Mouse (Mus musculus) hindbrain, embryonic 14.5 days (tissue): ENCODE measurements around the gene Kcnj14. TPM values are rescaled to one million over a fixed set of nuclear protein-coding genes. Genes with fewer than 3 reads are reported as not detected.

Experiments
- ATAC-seq: fragments of 200-750 bp; cut with Nextera tagmentation; 2 replicates; pipeline ENCODE4 v1.8.0; 2017; ENCODE audit warnings: moderate number of reproducible peaks, mild to moderate bottlenecking, moderate TSS enrichment, moderate library complexity; ENCODE audit not compliant: low FRiP score
- DNase-seq: peaks from one replicate; pipeline ENCODE4 v3.0.0-alpha.2; 2015; ENCODE audit warnings: low spot score
- H3K27ac ChIP-seq: fragments of 300-500 bp; sonication (generic); 2 replicates; pipeline ENCODE4 v1.5.1; 2014; ENCODE audit warnings: mild to moderate bottlenecking, moderate library complexity
- H3K27me3 ChIP-seq: fragments of 300-500 bp; sonication (generic); 2 replicates; pipeline ENCODE4 v1.6.1; 2014; ENCODE audit warnings: mild to moderate bottlenecking, low read length, mixed read lengths; ENCODE audit not compliant: control insufficient read depth, insufficient read depth
- H3K36me3 ChIP-seq: fragments of 300-500 bp; sonication (generic); replicated peaks from 2 replicates; pipeline ENCODE4 v1.6.1; 2014; ENCODE audit not compliant: control insufficient read depth, insufficient read depth
- H3K4me1 ChIP-seq: fragments of 300-500 bp; sonication (generic); replicated peaks from 2 replicates; pipeline ENCODE4 v1.6.1; 2014; ENCODE audit warnings: antibody characterized with exemption, low read length, mixed read lengths; ENCODE audit not compliant: control insufficient read depth, insufficient read depth
- H3K4me2 ChIP-seq: fragments of 300-500 bp; sonication (generic); replicated peaks from 2 replicates; pipeline ENCODE4 v1.6.1; 2014; ENCODE audit warnings: mild to moderate bottlenecking, moderate library complexity
- H3K4me3 ChIP-seq: fragments of 300-500 bp; sonication (generic); replicated peaks from 2 replicates; pipeline ENCODE4 v1.5.1; 2014; ENCODE audit warnings: mild to moderate bottlenecking, low read length
- H3K9ac ChIP-seq: fragments of 300-500 bp; sonication (generic); 2 replicates; pipeline ENCODE4 v1.6.1; 2014
- H3K9me3 ChIP-seq: fragments of 300-500 bp; sonication (generic); 2 replicates; pipeline ENCODE4 v1.6.1; 2016; ENCODE audit warnings: low read length; ENCODE audit not compliant: control insufficient read depth
- WGBS: fragments of 180-500 bp; shearing (Covaris S2); extraction: QIAGEN DNeasy Blood & Tissue Kit; methylation state at CpG from one replicate; pipeline ENCODE4 v1.1.7; 2014; 5-methylcytosine and 5-hydroxymethylcytosine counted together
- polyA plus RNA-seq: library from polyadenylated mRNA; unstranded; fragments of >200 nt; fragmentation: Nextera tagmentation; extraction: Ambion mirVana; gene quantifications from 2 replicates; pipeline ENCODE4 v1.2.1, GENCODE M21; 2014

Gene Kcnj14
- polyA plus RNA-seq, 1 experiment from 2014 or later = 1.3 TPM

GRCm38 (mm10) chr7:45814841-45815240 is 9.7 kb downstream of the Kcnj14 start:
- Histone ChIP-seq H3K27me3 (no peaks in the 10 kb centered on the region), H3K4me1 (peaks cover 21% of the 10 kb centered on the region), H3K9ac (0 out of 2 replicates have a peak overlapping the region, but pooled peaks have one; percentile 6), H3K4me2 (peak overlapping the region; percentile 48), H3K4me3 (peak overlapping the region; percentile 18), H3K9me3 (no peaks in the 10 kb centered on the region), H3K27ac (peak overlapping the region; percentile 52), H3K36me3 (peaks cover 33% of the 10 kb centered on the region)
- ATAC-seq = no peak
- WGBS = 0% methylated on average over 5 of the region's 5 CpGs
- DNase-seq = no peak

GRCm38 (mm10) chr7:45813787-45814779 is 10.5 kb downstream of the Kcnj14 start, which contains the start of gene Cyth2:
TSS of gene Cyth2 (minus strand) at chr7:45814581.
- Histone ChIP-seq H3K9ac (peak within 1 kb of the TSS; percentile 99), H3K4me3 (peak within 1 kb of the TSS; percentile 86), H3K4me2 (peak within 1 kb of the TSS; percentile 93), H3K36me3 (peaks cover 41% of the 10 kb centered on the region), H3K4me1 (peaks cover 21% of the 10 kb centered on the region), H3K27ac (peak within 1 kb of the TSS; percentile 100), H3K27me3 (no peaks in the 10 kb centered on the region), H3K9me3 (no peaks in the 10 kb centered on the region)
- DNase-seq = peak; percentile 100
- under 1% methylated on average over 64 of the region's 92 CpGs for WGBS
- ATAC-seq = peak; percentile 98

- ATAC-seq (no peak), DNase-seq (no peak)
- H3K27ac ChIP-seq = peak overlapping the region; percentile 100
- H3K9me3 ChIP-seq = no peaks in the 10 kb centered on the region
- 84% methylated on average over 8 of the region's 8 CpGs for WGBS
- H3K4me1 ChIP-seq = peaks cover 26% of the 10 kb centered on the region
- peaks cover 52% of the 10 kb centered on the region for H3K36me3 ChIP-seq
- H3K27me3 ChIP-seq = no peaks in the 10 kb centered on the region
- peak overlapping the region; percentile 99 for H3K9ac ChIP-seq
- H3K4me2 ChIP-seq = peak overlapping the region; percentile 93
- peak overlapping the region; percentile 86 for H3K4me3 ChIP-seq
Observed at GRCm38 (mm10) chr7:45812921-45813320, 11.7 kb downstream of the Kcnj14 start.

- ATAC-seq (no peak), DNase-seq (no peak)
- no peaks in the 10 kb centered on the region for H3K27me3 ChIP-seq
- no peak overlapping the region for H3K4me3 ChIP-seq
- no peak overlapping the region for H3K27ac ChIP-seq
- H3K36me3 ChIP-seq = peaks cover 76% of the 10 kb centered on the region
- WGBS = 85% methylated on average over 14 of the region's 14 CpGs
- H3K4me2 ChIP-seq = no peak overlapping the region
- no peaks in the 10 kb centered on the region for H3K9me3 ChIP-seq
- H3K9ac ChIP-seq = no peak overlapping the region
- peaks cover 19% of the 10 kb centered on the region for H3K4me1 ChIP-seq
Observed at GRCm38 (mm10) chr7:45809276-45810075, 15.1 kb downstream of the Kcnj14 start.

- WGBS = 37% methylated on average over 10 of the region's 11 CpGs
- ATAC-seq (no peak), DNase-seq (no peak)
- no peak overlapping the region for H3K4me3 ChIP-seq
- no peak overlapping the region for H3K27ac ChIP-seq
- no peaks in the 10 kb centered on the region for H3K27me3 ChIP-seq
- H3K36me3 ChIP-seq = peaks cover 86% of the 10 kb centered on the region
- H3K4me1 ChIP-seq = peaks cover 19% of the 10 kb centered on the region
- H3K9ac ChIP-seq = no peak overlapping the region
- H3K9me3 ChIP-seq = no peaks in the 10 kb centered on the region
- H3K4me2 ChIP-seq = no peak overlapping the region
Observed at GRCm38 (mm10) chr7:45808471-45808870, 16.1 kb downstream of the Kcnj14 start.

GRCm38 (mm10) chr7:45805941-45806340 is 18.6 kb downstream of the Kcnj14 start:
- no peak overlapping the region for H3K9ac ChIP-seq
- H3K4me3 ChIP-seq = no peak overlapping the region
- H3K27me3 ChIP-seq = no peaks in the 10 kb centered on the region
- 0 out of 2 replicates have a peak overlapping the region, but pooled peaks have one; percentile 26 for H3K27ac ChIP-seq
- H3K4me2 ChIP-seq = no peak overlapping the region
- DNase-seq (no peak), ATAC-seq (no peak)
- H3K36me3 ChIP-seq = peaks cover 88% of the 10 kb centered on the region
- 0 out of 2 replicates have a peak, but pooled peaks cover 5% of the 10 kb centered on the region for H3K4me1 ChIP-seq
- WGBS = 68% methylated on average over 5 of the region's 5 CpGs
- H3K9me3 ChIP-seq = no peaks in the 10 kb centered on the region

GRCm38 (mm10) chr7:45802551-45802950 is 22.0 kb downstream of the Kcnj14 start:
- Histone ChIP-seq H3K4me3 (no peak overlapping the region), H3K4me2 (no peak overlapping the region), H3K27me3 (no peaks in the 10 kb centered on the region), H3K4me1 (peaks cover 9% of the 10 kb centered on the region), H3K27ac (no peak overlapping the region), H3K36me3 (peaks cover 79% of the 10 kb centered on the region), H3K9me3 (no peaks in the 10 kb centered on the region), H3K9ac (no peak overlapping the region)
- ATAC-seq (no peak), DNase-seq (no peak)
- 89% methylated on average over 6 of the region's 6 CpGs for WGBS

- WGBS = 4% methylated on average over 12 of the region's 12 CpGs
- ATAC-seq (peak; percentile 57; the same call in 1 of the 2 replicates), DNase-seq (peak; percentile 94)
- Histone ChIP-seq H3K9ac (no peak overlapping the region), H3K9me3 (no peaks in the 10 kb centered on the region), H3K27ac (no peak overlapping the region), H3K36me3 (peaks cover 79% of the 10 kb centered on the region), H3K4me3 (no peak overlapping the region), H3K4me2 (no peak overlapping the region), H3K27me3 (no peaks in the 10 kb centered on the region), H3K4me1 (peaks cover 15% of the 10 kb centered on the region)
Observed at GRCm38 (mm10) chr7:45801348-45801747, 23.2 kb downstream of the Kcnj14 start.
